Mouse (Mus musculus): ENCODE measurements at regions not wholly inside any gene's neighbourhood (a gene's known extent, or its start where the extent isn't known, plus 50 kb on each side); places are given as distances from the start of the nearest gene placed in this dataset.

DNA sequence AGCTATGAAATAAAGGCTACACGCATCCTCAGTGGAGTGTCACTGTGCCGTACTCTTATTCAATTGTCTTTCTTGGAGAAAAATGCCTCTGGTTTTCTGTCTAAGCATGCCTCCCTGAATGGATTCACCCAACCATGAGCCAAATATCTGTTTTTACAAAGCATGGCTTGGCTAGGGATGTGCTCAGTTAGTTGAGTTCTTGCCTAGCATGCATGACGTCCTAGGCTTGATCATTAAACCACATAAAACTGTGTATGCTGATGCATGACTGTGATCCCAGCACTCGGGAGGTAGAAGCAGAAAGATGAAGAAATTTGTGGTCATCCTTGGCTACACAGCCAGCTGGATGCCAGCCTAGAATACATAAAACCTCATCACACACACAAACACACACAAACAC lies 417.3 kb upstream of the Mgmt start:
- TF ChIP-seq CTCF (IDR thresholded peaks at IDR 0.05; ENCODE audit: low read depth, low read length) (no peak), POLR2A (IDR thresholded peaks at IDR 0.05; ENCODE audit: extremely low read depth, insufficient read depth, low read length) (no peak)
